Mouse (Mus musculus) gastrocnemius, adult 18-20 months (tissue): ENCODE data around the gene Klf7. TPM values are rescaled to one million over a fixed set of nuclear protein-coding genes. Genes with fewer than 3 reads are reported as not detected.
"Not testable (repeated sequence)": the region's sequence is repeated elsewhere in the genome, so short reads cannot be mapped to it uniquely, and the experiment has no call there.

Experiments used
- DNase-seq: peaks from one replicate; pipeline ENCODE4 v3.0.0; 2021; ENCODE audit warnings: low spot score
- long read RNA-seq, 2 experiments: library from polyadenylated mRNA; stranded (forward); transcript quantifications; one replicate each; pipeline ENCODE4 v2.0.0; 2021
- total RNA-seq, 2 experiments: library from RNA; stranded (reverse); gene quantifications; 2 replicates each; pipeline ENCODE4 v1.2.3; 2021

Gene Klf7
- 1 to 10 TPM; 5.8 to 8.1 TPM for total RNA-seq
- long read RNA-seq, experiment 1, full-length matches to known transcripts, result 3 of 4 reads
- long read RNA-seq, experiment 1, partial matches to known transcripts, result 1 of 4 reads
- long read RNA-seq, experiment 1, other reads (novel, unspliced or antisense), result 0 of 4 reads
- long read RNA-seq, experiment 2, full-length matches to known transcripts, result 2 of 2 reads
- long read RNA-seq, experiment 2, partial matches to known transcripts, result 0 of 2 reads
- long read RNA-seq, experiment 2, other reads (novel, unspliced or antisense), result 0 of 2 reads

DNA sequence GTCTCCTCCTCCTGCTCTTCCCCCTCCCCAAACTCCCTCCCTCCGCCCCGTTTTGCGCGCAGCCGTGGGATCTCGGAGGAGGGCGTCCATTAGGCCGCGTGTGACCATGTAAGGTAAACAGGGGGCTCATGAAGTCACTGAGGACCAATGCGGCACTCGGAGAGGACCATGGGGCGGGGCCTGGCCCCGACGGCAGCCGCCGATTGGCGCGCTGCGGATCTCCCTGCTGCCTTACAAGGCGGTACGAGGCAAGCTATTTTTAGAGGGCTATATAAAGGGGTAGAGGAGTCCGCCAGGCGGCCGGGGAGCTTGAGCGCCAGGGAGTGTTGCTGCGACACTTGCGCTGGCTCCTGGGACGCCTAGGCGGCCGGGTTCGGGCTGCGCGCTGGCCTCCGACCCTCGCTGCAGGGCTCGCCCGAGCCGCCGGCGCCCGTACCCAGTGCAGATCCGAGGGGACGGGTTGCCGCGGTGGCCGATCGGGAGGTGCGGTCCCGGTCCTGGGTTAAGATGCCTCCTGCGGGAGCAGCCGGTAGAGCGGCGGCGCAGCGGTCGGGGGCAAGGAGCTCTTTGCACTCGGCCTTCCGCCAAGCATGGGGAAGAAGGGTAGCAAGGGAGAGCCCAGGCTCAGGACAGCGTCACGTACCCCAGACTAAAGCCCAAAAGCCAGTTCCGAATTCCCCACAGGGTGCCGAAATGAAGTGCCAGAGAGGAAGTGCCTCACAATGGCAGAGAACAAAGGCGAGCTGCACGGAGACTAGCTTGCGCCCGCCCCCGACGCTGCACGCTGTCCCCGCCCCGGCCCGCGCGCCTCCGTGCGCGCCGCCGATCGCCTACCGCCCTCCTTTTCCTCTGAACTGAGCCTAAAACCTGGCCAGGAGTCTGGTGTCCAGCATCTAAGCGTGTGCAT, at the start of gene Klf7:
Gene Klf7 (minus strand): TSS at position 724 of the 907 bp plus-strand sequence.
- DNase-seq, result peak; percentile 97

DNA sequence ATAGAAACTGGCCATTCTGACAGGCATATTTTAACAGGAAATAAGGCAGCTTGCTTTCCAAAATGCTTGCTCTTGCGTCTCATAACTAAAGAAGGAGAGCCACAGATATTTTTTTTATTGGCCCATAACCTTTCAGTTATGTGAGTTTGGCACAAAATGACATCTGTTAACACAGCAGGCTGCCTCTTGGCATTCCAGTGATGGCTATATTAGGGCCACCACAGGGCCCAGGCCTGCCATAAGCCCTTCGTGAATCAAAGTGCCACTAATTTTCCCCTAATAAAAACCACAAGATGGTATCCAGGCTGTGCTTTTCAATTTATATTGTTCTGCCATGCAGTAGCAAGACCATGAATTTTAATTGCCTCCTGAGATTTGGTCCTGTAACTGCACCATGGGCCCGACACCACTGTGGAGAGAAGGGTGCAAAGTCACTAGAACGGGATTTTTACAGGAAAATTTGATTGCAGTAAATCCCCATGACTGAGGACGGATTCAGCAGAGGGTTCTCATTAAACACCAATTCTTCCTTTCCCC, 42.5 kb upstream of the Klf7 start:
- DNase-seq, result no peak

DNA sequence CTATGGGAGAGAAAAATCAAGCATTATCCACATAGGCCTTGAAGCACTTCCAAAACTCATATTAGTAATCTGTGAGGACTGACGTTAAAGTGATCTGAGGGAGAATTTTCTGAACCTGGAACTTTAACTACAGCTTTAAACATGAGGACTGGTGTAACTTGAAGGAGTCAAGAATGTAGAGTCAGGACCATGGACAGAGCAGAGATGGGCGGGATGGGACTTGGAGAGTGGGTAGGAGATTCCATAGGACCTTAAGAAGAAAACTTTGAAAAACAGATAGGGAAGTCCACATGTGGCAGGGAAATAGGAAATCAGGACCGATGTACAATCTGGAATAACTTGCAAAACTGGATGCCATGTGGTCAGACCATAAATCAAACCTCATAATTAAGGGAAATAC, 36.7 kb upstream of the Klf7 start:
- no peak for DNase-seq

DNA sequence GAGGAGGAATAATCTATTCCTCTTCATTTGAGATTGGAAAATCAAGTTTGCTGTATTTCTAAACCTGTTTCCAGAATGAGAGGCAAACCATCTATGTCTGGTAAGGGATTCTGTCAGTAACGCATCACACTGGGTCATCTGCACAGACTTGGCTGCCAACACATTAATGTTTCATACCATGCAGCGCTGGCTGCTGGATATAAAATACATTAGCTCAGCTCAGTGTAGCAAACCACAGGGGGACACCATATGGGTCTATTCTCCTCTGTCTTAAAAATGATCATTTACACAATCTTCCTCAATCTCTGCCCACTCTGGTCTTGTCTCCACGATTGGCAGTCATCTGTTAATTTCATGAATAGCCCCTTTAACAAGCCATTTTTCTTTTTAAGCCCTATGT, 27.1 kb upstream of the Klf7 start:
- DNase-seq, result no peak

DNA sequence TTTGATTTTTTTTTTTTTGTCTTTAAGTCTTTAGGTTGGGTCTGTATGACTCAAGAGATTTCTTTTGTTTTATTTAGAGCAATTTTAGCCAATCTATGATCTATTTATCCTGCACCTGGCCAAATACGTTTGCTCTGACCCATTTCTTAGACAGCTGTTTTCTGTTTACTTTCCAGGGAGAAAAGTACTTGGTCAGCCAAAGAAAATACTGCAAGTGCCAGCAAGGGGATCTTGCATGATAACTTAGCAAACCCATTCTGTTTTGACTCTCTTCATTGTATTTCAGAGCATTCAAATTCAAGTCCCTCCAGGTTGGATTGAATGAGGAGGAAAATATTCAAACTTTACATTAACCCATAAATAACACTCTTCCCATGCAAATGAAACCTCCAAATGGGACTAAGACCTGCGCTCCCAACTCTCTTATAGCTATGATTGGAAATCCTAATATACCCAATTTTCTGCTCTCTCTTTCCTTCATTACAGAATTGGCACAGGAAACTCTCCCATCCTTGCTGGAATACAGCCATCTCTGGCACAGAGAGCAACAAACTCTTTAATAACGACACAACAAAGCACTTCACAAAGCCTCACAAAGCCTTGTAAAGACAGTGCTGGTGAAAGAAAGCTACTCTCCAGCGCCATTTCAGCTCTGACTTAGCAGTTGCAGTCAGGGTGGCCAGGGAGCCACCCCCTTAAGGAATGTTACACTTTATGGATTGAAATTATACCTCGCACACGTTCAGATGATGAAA, 20.8 kb upstream of the Klf7 start:
- no peak for DNase-seq

DNA sequence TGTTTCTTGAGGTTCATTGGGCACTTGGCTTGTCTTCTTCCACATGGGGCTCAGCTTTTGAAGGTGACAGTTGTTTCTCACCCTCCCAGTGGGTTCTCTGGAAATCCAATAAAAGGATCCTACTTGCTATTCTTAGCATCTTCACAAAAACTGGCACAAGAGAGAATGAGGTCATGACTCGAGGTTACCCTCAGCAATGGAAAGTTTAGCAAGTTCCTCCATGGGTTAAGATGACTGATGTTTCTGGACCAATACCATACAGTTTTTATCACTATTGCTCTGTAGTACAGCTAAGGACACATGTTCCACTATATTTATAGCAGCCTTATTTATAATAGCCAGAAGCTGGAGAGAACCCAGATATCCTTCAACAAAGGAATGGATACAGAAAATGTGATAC, 12.4 kb upstream of the Klf7 start:
- DNase-seq, result no peak

DNA sequence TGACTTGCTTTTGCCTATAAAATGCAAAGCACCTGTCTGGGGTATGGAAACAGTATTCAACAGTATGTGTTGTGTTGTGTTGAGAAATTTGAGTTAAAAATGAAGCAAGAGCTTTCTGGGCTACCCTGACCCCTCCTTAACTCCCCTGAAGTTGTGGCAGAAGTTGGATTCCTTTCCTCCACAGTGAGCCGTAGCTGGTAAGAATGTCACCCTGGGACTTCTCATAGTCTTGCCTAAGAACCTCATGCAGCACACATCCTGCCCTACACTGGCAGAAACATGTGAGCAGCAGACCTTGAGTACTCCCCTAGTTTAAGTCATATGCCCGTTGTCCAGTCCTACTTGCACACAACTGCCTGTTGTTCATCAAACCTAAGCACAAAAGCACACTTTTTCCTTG, 4.7 kb upstream of the Klf7 start:
- DNase-seq, result no peak

DNA sequence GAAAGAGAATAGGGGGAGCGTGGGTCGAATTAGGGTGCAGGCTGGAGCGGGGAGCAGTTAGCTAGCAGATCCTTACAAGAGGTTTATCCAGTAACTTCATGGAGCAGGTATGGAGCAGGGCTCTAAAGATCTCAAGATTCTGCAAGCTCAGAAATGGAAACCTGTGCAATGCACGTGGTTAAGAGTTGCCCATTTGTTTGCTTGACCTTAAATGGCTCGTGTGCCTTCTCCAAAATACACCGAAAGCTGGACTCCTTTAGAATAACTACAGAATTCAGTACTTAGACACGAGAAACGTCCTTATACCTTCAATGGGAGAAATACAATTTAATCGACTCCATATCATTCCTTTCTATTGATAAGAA, 366 bp upstream of the Klf7 start:
- DNase-seq, result no peak

DNA sequence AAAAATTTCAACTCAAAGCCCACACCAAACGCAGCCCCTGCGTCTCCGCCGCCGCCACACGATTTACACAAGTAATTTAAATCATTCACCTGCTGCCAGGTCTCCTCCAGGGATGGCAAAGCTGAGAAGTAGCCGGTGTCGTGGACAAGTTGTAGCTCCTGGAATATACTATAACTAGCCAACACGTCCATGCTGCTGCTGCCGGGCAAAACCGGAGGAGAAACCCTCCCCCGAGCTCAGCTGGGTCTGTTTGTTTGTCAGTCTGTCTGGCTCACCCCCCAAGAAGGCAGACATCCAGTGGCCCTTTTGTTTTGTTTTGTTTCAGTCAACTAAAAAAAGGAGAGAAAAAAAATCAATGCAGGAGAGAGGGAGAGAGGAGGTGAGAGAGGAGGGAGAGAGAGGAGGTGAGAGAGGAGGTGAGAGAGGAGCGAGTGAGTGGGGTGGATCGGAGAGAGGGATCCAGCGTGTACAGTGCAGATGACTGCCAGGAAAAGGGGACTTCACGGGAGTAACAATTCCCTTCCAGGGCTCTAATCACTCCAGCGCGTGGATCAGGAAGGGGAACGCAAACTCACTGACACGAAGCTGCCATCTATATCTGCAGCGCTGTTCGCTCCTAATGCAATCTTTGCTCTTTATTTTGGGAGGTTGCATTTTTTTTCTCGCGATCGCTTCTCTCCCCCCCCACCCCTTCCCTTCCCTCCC, 1.1 kb downstream of the Klf7 start:
- no peak for DNase-seq

DNA sequence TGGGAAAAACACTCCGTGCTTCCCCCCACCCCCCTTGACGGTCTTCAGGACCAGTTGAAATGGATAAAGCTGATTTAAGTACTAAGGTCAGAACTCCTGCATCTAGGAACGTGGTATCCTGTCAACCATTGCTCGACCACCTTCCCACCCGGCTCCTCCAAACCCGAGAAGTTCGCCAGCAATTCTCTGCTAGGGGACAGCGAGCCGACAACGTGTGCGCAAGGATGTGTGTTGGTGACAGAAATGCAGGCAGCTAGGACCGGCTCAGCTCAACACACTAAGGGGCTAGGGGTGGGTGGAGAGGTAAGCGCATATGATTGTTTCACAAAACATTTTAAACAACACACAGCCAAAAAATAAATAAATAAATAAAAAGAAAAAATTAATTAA, 1.7 kb downstream of the Klf7 start:
- no peak for DNase-seq

DNA sequence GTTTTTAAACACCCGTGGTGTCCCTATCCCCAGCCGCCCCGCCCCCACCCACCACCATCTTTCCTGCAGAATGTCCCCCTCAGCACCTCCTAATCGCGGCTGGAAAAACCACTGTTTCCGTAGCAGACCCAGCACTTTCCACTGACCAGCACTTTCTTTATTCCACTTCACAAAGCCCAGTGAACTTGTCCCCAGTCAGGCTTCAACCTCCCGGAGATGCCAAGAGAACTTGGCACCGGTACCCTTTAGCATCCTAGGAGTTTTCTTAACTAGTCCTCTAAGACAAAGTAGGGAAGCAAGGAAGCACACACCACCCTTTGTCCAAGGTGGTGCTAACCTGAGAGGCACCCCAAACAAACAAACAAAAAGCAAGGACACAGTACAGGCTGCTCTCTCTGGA, 2.2 kb downstream of the Klf7 start:
- DNase-seq, result peak; percentile 24

DNA sequence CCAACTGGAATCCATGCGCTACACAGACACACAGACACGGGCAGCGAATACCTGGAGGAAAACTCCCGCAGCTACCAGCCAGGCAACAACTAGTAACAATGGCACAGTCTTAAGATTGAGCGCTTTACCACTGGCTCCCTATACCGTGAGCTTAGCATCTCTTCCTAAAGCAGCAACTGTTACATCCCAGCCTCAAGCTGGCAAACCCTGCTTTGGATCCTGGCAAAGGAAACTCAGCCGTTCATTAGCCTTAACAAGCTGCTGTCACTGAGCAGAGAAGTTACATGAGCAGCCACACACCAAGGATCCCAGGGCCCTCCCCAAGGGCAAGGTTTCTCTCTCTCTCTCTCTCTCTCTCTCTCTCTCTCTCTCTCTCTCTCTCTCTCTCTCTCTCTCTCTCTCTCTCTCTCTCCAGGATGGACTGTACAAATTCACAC, 2.7 kb downstream of the Klf7 start:
- peak; percentile 26 for DNase-seq

DNA sequence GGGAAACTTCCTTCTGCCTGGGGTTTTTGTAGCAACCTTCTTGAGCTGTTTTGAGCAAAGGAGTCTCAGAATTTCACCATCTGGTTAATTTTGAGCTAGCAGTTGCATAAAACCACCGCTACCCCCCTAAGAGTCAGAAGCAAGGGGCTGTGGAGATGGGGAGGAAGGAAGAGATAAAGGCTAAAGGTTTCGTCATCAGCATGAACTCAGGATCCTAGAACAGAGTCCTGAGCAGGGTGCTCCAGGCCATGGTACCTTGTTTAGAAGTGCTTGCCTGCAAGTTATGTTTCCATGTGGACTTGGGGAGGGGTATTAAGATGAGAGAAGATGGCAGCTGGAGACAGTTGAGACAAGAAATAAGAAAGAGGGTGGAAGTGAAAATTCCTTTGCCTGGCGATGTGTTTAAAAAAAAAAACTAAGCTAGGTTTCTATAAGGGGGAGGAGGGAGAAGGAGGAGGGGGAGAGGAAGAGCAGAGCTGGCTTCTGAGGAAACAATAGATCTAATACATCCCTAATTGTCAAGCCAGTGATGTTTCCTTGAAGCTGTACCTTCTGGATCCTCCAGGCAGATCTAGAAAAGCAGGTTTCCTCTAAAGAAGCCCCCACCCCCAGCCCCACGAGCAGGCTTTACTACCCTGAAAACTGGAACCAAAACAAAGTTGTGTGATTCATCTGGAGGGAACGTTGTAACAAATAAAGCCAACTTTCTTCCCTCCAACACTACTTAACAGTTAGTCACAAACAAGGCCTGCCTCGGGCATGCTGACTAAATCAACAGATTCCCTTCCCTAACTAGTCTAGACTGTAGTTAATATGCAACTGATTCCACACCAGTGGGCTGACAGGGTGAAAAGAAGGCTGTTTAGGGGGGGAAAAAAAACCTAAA, 3.6 kb downstream of the Klf7 start:
- peak; percentile 32 for DNase-seq

DNA sequence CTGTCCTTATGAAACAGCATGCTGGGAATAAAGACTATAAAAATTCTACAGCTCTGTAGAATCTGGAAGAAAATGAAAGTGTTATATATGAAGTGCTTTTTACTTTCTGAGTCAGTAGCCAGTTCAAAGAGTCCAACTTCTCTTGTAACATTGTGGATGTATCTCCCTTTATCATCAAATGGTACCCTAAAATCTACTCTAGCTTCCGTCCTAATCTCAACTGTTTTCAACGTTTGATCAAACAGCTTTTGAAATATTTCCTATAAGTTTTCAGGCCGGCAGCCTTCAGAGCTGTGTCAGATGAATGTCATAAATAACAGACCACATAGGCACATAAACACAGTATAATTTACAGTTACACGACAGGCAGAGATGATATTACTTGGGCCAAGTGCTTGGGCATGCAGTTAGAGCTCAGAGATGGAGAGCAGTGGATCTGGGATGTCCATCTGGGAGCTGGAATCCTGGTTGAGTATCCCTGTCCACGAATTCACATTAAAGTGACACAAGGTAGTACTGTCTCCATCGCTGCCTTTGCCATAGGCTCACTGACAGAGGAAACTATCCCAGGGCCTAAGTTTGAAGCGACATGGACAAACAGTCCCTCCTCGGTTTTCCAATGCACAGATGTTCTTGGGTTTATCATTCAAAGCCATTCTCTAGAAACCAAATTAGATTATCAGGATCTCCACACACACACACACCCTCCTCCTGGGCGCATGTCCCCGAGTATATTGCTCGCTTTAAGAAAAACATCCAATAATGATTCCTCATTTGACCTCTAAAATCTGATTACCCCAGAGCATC, 4.4 kb downstream of the Klf7 start:
- DNase-seq, result no peak

DNA sequence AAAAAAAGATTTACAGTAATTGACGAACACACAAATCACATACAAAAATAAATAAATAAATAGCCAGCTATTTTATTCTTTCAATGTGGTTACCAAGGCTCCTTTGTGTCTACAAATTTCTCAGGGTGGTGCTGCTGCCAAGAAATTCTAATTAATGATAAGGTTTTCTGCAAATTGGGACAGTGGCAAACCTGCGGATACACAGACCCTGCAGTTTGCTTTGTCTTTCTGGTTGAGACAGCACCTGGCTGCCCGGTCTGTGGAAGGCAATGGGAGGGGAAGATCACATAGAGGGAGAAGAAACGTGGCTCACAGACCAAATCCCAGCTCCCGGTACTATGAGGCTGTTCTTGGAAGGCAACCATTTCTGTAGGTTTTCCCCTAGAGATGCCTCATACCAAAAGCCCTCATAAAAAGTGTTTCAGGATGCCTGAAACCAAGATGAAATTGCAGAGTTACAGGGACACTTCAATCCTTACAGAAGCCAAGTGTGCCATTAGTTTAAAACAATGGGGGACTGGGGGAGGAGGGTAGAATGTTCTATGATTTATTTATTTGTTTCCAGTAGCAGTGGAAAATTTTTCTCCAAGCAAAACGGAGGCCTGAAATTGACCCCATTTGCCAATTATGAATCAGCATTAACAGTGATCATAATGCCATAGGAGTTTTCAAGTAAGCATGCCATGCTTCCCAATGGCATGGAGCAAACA, 5.2 kb downstream of the Klf7 start:
- no peak for DNase-seq

DNA sequence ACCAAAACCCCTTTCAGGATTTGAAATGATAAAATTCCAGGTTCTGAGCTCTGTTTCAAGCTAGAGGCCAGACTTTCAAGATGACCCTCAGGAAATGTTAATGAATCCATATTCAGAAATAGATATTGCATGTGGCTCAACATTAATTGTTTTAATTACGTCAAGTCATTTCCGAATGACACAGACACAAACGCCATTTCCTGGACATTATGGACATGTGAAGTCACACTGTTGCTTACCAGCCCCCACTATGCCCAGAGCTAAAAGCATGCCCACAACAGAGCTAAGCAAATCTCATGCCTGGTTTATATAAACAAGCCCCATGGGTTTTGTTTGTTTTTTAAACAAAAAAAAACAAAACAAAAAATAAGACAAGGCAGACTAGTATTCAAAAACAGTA, 7.5 kb downstream of the Klf7 start:
- DNase-seq, result no peak

DNA sequence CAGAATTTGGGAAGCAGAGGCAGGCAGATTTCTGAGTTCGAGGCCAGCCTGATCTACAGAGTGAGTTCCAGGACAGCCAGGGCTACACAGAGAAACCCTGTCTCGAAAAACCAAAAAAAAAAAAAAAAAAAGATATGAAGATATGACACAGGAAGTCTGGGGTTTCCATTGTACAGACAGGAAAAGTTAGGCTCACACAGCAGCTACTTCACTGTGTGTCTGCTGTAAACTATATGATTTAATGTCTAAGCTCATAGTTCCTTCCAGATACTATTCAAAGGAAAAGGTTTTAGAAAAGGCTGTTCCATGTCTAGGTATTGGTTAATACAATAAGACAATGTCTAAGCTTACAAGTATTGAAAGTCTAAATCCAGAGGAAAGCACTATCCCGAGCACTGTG, 13.4 kb downstream of the Klf7 start:
- not testable (repeated sequence) for DNase-seq

DNA sequence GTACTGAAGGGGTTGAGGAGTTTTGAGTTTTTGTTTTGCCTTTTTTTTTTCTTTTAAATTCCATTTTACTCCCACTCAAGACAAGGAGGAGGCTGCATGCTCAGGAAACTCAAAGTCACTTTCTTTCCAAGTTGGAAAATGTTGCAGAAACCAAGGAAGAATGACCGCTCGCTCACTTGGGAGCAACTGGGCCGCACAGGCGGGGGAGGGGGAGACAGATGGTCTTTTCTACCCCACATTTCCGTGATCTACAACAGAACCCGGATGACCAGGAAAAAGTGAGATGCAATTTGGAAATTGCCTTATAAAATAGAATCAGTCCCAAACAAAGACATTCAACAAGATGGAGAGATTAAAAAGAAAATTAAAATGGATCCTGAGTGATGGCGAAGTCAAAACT, 14.6 kb downstream of the Klf7 start:
- no peak for DNase-seq

DNA sequence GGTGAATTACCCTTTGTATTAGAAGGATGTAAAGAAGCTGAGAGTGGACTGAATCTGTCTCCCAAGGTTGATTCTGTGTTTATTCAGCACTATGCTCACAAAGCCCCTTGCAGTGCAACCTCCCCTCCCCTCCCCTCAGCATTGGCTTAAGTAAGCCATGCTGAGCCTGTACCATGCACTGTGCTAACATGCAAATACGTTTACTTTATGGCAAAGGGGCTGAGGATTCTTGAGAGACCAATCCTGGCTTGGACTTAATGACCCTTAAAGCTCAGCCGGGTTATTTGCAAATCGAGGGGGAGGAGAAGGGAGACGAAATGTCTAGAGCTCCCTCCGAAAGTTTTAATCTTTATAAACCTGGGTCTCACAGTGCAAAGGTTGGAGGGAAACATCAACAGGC, 16.0 kb downstream of the Klf7 start:
- DNase-seq, result no peak
